Mouse (Mus musculus) forebrain, embryonic 10.5 days (tissue): ENCODE data around the gene Tnni3k. TPM values are rescaled to one million over a fixed set of nuclear protein-coding genes. Genes with fewer than 3 reads are reported as not detected.
A peak's percentile ranks its signal among the peaks of the same experiment; 100 is the strongest.

ENCODE experiments used
- DNase-seq: peaks from one replicate; pipeline ENCODE4 v3.0.0-alpha.2; 2017; ENCODE audit warnings: low spot score; ENCODE audit errors: extremely low spot score
- H3K27ac ChIP-seq: fragments of 300-500 bp; sonication (generic); 2 replicates; pipeline ENCODE4 v1.5.1; 2016; ENCODE audit warnings: mild to moderate bottlenecking
- H3K27me3 ChIP-seq: fragments of 300-500 bp; sonication (generic); 2 replicates; pipeline ENCODE4 v1.6.1; 2016; ENCODE audit warnings: mild to moderate bottlenecking; ENCODE audit not compliant: poor library complexity, severe bottlenecking
- H3K36me3 ChIP-seq: fragments of 300-500 bp; sonication (generic); replicated peaks from 2 replicates; pipeline ENCODE4 v1.6.1; 2016; ENCODE audit warnings: mild to moderate bottlenecking, moderate library complexity
- H3K4me1 ChIP-seq: fragments of 300-500 bp; sonication (generic); 2 replicates; pipeline ENCODE4 v1.6.1; 2016
- H3K4me3 ChIP-seq: fragments of 300-500 bp; sonication (generic); 2 replicates; pipeline ENCODE4 v1.5.1; 2016; ENCODE audit warnings: mild to moderate bottlenecking, moderate library complexity
- H3K9me3 ChIP-seq: fragments of 300-500 bp; sonication (generic); 2 replicates; pipeline ENCODE4 v1.6.1; 2016; ENCODE audit warnings: mild to moderate bottlenecking, moderate library complexity
- WGBS: fragments of 180-500 bp; shearing (Covaris S2); methylation state at CpG from one replicate; pipeline ENCODE4 v1.1.7; 2016; 5-methylcytosine and 5-hydroxymethylcytosine counted together
- polyA plus RNA-seq: library from polyadenylated mRNA; unstranded; fragments of >200 nt; fragmentation: Nextera tagmentation; extraction: Ambion mirVana; gene quantifications from 2 replicates; pipeline ENCODE4 v1.2.1, GENCODE M21; 2016

The Tnni3k gene
- not detected in 2 replicates for polyA plus RNA-seq

- H3K4me1 ChIP-seq: no peaks in the 10 kb centered on the region
- H3K36me3 ChIP-seq: no peaks in the 10 kb centered on the region
- DNase-seq: no peak
- 79% methylated on average over 6 of the region's 6 CpGs for WGBS
- no peak within 1 kb of the TSS for H3K4me3 ChIP-seq
- no peaks in the 10 kb centered on the region for H3K27me3 ChIP-seq
- no peaks in the 10 kb centered on the region for H3K9me3 ChIP-seq
- no peak within 1 kb of the TSS for H3K27ac ChIP-seq
Measured at GRCm38 (mm10) chr3:155055231-155055916, at the start of gene Tnni3k. Gene Tnni3k, minus strand, starts transcription at chr3:155055407.

- H3K4me3 ChIP-seq: no peak overlapping the region
- DNase-seq: no peak
- no peaks in the 10 kb centered on the region for H3K9me3 ChIP-seq
- H3K27me3 ChIP-seq: no peaks in the 10 kb centered on the region
- WGBS: 96% methylated on average over 1 of the region's 1 CpGs
- H3K36me3 ChIP-seq: no peaks in the 10 kb centered on the region
- H3K27ac ChIP-seq: no peak overlapping the region
- H3K4me1 ChIP-seq: no peaks in the 10 kb centered on the region
Measured at GRCm38 (mm10) chr3:155099266-155099665, 44.1 kb upstream of the Tnni3k start.

- peaks cover 11% of the 10 kb centered on the region; the same call in 1 of the 2 replicates for H3K36me3 ChIP-seq
- WGBS: under 1% methylated on average over 47 of the region's 47 CpGs
- peak within 1 kb of the TSS; percentile 70 for H3K4me3 ChIP-seq
- DNase-seq: peak; percentile 95
- H3K4me1 ChIP-seq: peaks cover 12% of the 10 kb centered on the region
- peak within 1 kb of the TSS; percentile 92 for H3K27ac ChIP-seq
- no peaks in the 10 kb centered on the region for H3K9me3 ChIP-seq
- H3K27me3 ChIP-seq: no peaks in the 10 kb centered on the region
Measured at GRCm38 (mm10) chr3:155093116-155093956, 38.1 kb upstream of the Tnni3k start, which contains the start of the genes Fpgt and Lrriq3. Gene Fpgt, minus strand, starts transcription at chr3:155093403. Gene Lrriq3, plus strand, starts transcription at chr3:155093434.

- H3K4me3 ChIP-seq: peak overlapping the region; percentile 70
- 96% methylated on average over 6 of the region's 6 CpGs for WGBS
- no peak overlapping the region for H3K27ac ChIP-seq
- H3K4me1 ChIP-seq: peaks cover 12% of the 10 kb centered on the region
- peaks cover 22% of the 10 kb centered on the region for H3K36me3 ChIP-seq
- H3K9me3 ChIP-seq: no peaks in the 10 kb centered on the region
- DNase-seq: no peak
- no peaks in the 10 kb centered on the region for H3K27me3 ChIP-seq
Measured at GRCm38 (mm10) chr3:155092081-155092480, 36.9 kb upstream of the Tnni3k start.

- WGBS: 90% methylated on average over 4 of the region's 4 CpGs
- Histone ChIP-seq H3K36me3 (no peaks in the 10 kb centered on the region), H3K4me1 (no peaks in the 10 kb centered on the region), H3K4me3 (no peak overlapping the region), H3K9me3 (no peaks in the 10 kb centered on the region), H3K27me3 (no peaks in the 10 kb centered on the region), H3K27ac (no peak overlapping the region)
- DNase-seq: no peak
Measured at GRCm38 (mm10) chr3:155077908-155078307, 22.7 kb upstream of the Tnni3k start.

GRCm38 (mm10) chr3:155059449-155059822, 4.2 kb upstream of the Tnni3k start:
- Histone ChIP-seq H3K27me3 (no peaks in the 10 kb centered on the region), H3K4me1 (no peaks in the 10 kb centered on the region), H3K4me3 (no peak overlapping the region), H3K36me3 (no peaks in the 10 kb centered on the region), H3K27ac (no peak overlapping the region), H3K9me3 (no peaks in the 10 kb centered on the region)
- DNase-seq: no peak

- no peaks in the 10 kb centered on the region for H3K4me1 ChIP-seq
- no peak for DNase-seq
- no peak overlapping the region for H3K4me3 ChIP-seq
- H3K27me3 ChIP-seq: no peaks in the 10 kb centered on the region
- no peak overlapping the region for H3K27ac ChIP-seq
- no peaks in the 10 kb centered on the region for H3K36me3 ChIP-seq
- 86% methylated on average over 6 of the region's 6 CpGs for WGBS
- H3K9me3 ChIP-seq: no peaks in the 10 kb centered on the region
Measured at GRCm38 (mm10) chr3:155058800-155059448, 3.7 kb upstream of the Tnni3k start.

- no peak for DNase-seq
- Histone ChIP-seq H3K36me3 (no peaks in the 10 kb centered on the region), H3K4me1 (no peaks in the 10 kb centered on the region), H3K27ac (no peak overlapping the region), H3K4me3 (no peak overlapping the region), H3K27me3 (no peaks in the 10 kb centered on the region), H3K9me3 (no peaks in the 10 kb centered on the region)
Measured at GRCm38 (mm10) chr3:155057566-155057965, 2.4 kb upstream of the Tnni3k start.

GRCm38 (mm10) chr3:155056606-155057005, 1.4 kb upstream of the Tnni3k start:
- no peaks in the 10 kb centered on the region for H3K27me3 ChIP-seq
- H3K36me3 ChIP-seq: no peaks in the 10 kb centered on the region
- no peak overlapping the region for H3K4me3 ChIP-seq
- no peaks in the 10 kb centered on the region for H3K9me3 ChIP-seq
- H3K27ac ChIP-seq: no peak overlapping the region
- H3K4me1 ChIP-seq: no peaks in the 10 kb centered on the region
- DNase-seq: no peak

- Histone ChIP-seq H3K27ac (no peak overlapping the region), H3K36me3 (no peaks in the 10 kb centered on the region), H3K27me3 (no peaks in the 10 kb centered on the region), H3K4me1 (no peaks in the 10 kb centered on the region), H3K4me3 (no peak overlapping the region), H3K9me3 (no peaks in the 10 kb centered on the region)
- 70% methylated on average over 1 of the region's 1 CpGs for WGBS
- no peak for DNase-seq
Measured at GRCm38 (mm10) chr3:155053189-155053588, 2.0 kb downstream of the Tnni3k start.

- Histone ChIP-seq H3K4me1 (no peaks in the 10 kb centered on the region), H3K9me3 (no peaks in the 10 kb centered on the region), H3K36me3 (no peaks in the 10 kb centered on the region), H3K4me3 (no peak overlapping the region), H3K27ac (no peak overlapping the region), H3K27me3 (no peaks in the 10 kb centered on the region)
- no peak for DNase-seq
Measured at GRCm38 (mm10) chr3:155052021-155052420, 3.2 kb downstream of the Tnni3k start.

GRCm38 (mm10) chr3:155039012-155039836, 16.0 kb downstream of the Tnni3k start:
- Histone ChIP-seq H3K9me3 (no peaks in the 10 kb centered on the region), H3K4me1 (peaks cover 19% of the 10 kb centered on the region), H3K4me3 (no peak overlapping the region), H3K27ac (no peak overlapping the region), H3K27me3 (peaks cover 71% of the 10 kb centered on the region), H3K36me3 (no peaks in the 10 kb centered on the region)
- DNase-seq: peak; percentile 39
- WGBS: 12% methylated on average over 1 of the region's 1 CpGs
